Mouse (Mus musculus) embryo, embryonic 11.5 days (tissue): ENCODE data around the gene Cep78.

Source experiments
- DNase-seq: peaks from one replicate; pipeline ENCODE4 v3.0.0-alpha.2; 2012; ENCODE audit warnings: low read depth, low spot score

The Cep78 gene

GRCm38 (mm10) chr19:15973365-15973764 is 11.4 kb downstream of the Cep78 start:
- no peak for DNase-seq

DNA sequence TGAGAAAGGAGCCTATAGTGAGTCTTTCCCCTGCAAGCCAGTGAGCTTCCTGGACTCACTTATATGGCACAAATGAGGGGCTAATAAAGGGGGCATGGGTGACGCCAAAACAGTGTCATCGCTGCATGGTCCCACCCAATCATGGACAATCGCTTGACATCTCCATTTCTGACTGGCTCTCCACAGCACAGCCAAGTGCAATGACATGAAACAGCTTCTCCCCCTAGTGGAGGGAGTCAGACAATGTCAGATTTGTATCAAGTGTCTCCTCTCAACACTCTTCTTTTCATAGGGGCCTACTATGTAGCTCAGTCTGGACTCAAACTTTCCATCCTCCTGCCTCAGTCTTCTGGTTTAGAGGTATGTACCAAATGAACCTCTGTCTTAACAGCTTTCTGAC is 19.7 kb downstream of the Cep78 start:
- DNase-seq: no peak

DNA sequence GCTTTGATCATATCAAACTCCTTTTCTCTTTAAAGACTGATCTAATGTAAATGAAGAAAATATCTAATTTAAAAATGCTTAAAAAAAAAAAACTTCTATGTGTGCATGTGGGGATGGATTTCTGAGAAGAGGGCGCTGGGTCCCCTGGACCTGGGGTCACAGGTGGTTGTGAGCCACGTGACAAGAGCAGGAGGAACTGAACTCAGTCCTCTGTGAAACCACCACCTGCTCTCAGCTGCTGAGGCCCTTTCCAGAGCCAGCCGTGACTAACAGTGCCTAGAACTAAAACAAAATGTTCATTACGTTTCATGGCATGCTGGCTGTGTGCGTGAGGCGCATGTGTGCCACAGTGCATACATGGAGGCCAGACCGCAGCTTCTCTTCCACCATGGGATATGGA is 20.3 kb downstream of the Cep78 start:
- no peak for DNase-seq

- no peak for DNase-seq
These were observed 21.6 kb downstream of the Cep78 start for GRCm38 (mm10) chr19:15963011-15963695.

DNA sequence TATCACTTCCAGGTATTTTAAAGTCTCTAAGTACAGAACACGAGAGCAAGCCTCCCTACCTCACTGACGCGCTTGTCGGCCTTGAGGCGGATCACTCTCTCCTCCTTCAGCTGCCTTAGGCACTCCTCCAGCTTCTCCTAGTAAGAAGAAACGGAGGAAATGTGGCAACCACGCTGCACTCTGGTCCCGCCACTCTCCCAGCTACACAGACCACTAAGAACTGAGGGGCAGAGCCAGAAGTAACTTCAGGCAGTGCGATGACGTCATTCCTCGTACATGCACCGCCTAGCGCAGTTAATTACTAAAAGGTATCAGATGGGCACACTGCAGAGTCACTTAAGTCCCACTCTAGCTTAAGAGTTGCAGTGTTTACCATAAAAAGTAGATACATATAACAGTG is 22.5 kb downstream of the Cep78 start:
- DNase-seq: no peak

GRCm38 (mm10) chr19:15950225-15950624 is 34.6 kb downstream of the Cep78 start:
- no peak for DNase-seq

- no peak for DNase-seq
These were observed 35.9 kb downstream of the Cep78 start for GRCm38 (mm10) chr19:15948867-15949266.

- DNase-seq: no peak
These were observed 36.4 kb downstream of the Cep78 start for GRCm38 (mm10) chr19:15948426-15948825.

- no peak for DNase-seq
These were observed 37.6 kb downstream of the Cep78 start, which contains the start of gene Psat1 for GRCm38 (mm10) chr19:15947237-15947636. Psat1 (minus strand) TSS chr19:15947337.

DNA sequence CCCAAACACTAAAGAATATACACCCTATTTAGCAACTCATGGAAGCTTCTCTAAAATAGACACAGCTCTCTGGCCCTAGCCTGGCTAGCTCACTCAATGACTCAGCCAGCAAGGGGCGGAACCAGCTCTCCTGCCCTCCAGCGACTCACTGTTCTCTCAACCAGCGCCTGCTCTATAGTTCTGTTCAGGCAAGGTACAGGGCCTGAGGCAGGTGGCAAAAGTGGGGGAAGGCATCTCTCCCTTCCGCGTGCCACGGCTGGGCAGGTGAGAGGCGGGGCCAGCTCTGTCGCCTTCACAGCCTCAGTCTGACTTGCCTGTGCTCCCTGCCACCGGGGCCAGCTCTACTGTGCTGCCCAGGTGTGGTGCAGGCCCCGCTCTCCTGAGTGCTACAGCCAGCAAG is 38.1 kb downstream of the Cep78 start:
- no peak for DNase-seq

DNA sequence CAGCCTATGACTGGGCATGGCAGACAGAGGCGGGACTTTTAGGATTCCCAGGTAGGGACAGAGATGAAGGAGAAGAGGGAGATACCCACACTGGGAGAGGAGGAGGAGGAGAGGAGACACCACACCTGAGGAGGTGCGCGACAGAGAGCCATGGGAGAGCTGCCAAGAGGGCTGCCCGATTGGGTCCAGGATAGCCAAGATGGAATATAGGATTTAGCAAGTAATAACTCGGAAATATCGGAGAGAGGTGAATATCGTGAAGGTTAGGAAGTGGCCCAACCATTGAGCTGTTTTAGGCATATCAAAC is 41.7 kb downstream of the Cep78 start:
- no peak for DNase-seq

DNA sequence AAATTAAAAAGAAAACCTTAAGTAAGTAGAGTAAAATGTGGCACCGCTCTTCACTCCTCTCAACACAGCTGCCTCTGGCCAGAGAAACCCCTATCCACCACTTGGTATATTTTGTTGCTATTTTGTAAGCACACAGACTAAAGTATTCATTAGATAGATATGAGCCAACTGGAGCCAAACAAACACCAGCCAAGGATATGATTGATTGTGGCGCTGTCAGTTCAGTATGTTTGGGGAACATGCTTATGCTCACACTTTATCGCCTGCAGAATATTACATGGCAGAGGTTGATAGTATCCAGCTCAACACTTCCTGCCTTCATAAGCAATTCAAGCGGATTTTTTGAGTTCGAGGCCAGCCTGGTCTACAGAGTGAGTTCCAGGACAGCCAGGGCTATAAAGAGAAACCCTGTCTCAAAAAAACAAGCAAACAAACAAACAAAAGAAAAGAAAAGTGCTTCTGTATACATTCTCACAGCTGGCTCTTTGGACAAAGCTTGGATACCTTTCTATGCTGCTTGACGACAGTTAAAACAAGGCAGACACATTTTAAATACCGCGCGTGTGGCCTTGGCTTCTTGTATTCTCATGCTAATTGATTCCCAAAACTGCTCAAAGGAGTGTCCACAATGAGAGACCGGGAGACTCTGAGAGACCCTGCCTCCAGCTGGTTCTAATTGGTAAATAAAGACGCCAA is 42.2 kb downstream of the Cep78 start:
- no peak for DNase-seq

GRCm38 (mm10) chr19:15941399-15941798 is 43.4 kb downstream of the Cep78 start:
- no peak for DNase-seq

GRCm38 (mm10) chr19:15925719-15926045 is 59.1 kb downstream of the Cep78 start:
- no peak for DNase-seq

- DNase-seq: peak; percentile 82
These were observed 59.7 kb downstream of the Cep78 start for GRCm38 (mm10) chr19:15924866-15925718.

GRCm38 (mm10) chr19:15924181-15924865 is 60.5 kb downstream of the Cep78 start:
- no peak for DNase-seq

DNA sequence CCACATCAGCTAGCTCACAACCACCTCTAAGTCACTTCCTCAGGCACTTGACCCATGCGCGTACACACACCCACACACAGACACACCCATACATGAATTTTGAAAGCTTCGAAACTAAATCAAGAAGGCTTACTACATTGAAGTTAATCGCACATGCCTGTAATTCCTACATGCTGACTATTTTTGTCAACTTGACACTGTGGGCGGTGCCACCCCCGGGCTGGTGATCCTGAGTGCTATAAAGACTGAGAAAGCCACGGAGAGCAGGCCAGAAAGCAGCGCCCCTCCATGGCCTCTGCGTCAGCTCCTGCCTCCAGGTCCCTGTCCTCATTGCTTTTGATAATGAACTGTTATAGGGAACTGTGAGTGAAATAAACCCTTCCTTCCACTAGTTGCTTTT is 61.4 kb downstream of the Cep78 start:
- DNase-seq: no peak

DNA sequence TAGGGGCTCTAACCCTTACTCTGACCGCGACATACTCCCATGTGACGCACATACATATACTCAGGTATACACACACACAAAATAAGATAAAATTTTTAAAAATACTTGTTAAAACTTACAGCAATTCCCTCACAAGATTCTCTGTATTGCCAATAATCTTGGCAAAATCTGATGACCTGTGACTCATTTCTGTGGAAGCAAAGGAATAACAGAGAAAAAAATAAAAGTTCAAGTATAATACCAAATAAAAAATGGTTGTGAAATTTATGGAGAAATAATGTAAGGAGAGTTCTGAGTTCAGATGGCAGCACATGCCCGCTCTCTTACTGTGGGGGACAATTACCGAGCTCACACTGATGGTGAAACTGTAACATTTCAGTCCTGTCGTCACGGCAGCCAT is 65.5 kb downstream of the Cep78 start:
- no peak for DNase-seq

DNA sequence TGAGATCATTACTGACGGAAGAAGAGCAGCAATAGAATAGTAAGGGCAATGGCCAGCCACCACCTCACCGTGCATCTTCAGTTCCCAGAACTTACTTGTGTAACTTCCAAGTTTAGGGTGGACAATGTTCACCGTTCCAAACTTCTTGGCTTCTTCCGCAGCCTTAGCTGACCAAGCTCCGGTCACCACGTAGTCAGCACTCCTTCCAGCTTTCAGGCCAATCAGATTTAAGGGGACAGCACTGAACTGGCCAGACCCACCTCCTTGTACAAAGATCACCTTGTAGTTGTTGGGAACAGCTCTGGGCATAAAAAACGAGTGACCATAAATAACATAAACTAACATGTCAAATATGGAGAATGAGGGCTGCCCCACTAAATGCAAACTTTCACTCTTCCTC is 66.7 kb downstream of the Cep78 start:
- DNase-seq: no peak

GRCm38 (mm10) chr19:15913249-15913997 is 71.4 kb downstream of the Cep78 start:
- no peak for DNase-seq

DNA sequence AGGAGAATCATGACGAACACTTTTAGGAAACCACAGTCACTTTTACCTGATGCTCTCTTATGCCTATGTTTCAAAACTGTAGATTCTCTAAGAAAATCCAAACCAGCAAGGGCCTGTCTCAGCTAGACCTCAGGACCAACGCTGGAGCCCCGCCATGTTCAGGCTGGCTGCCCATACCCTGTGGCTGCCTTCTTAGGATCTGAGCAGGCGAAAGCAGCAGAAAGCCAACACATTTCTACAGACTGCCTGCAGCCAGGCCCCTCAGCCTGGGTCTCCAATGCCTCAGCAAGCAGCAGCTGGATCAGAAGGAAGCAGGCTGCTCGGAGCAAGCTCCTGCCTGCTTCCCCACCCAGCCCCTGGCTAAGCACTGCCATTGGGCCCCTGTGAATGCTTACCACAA is 73.3 kb downstream of the Cep78 start:
- DNase-seq: no peak
